16 mouse cellular contexts compared by ENCODE assay signal in the genomic region with DNA sequence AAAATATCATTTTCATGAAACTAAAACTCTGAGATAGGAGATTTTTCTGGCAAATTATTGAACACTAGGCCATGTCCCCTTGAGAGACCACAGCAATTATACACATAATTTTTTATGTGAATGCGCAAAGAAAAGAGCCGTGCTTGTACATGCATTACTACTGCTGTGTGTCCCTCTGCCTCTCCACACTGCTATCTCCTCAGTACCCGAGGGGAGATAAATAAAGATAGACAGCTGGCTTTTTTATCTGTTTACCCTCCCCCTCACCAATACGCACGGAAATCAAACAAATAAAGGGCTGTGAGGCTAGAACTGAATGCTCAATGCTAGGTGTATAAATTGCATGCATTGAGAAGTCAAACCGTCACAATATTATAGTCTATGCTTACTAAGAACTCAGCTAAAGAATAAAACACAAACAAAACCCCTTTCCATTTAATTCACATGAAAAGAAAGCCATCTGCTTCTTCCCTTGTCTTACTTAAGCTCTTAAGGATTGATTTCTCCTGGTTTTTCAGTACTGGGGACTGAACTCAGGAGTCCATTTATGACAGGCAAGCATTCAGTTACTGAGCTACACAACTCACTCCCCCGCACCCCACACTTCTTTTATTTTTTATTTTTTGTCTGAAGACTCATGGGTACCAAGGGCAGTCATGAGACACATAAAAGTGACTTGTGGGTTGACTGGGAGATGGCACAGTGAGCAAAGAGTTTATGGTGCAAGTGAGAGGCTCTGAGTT.
DNase-seq lines count a peak whose midpoint lies in the region; ATAC-seq lines count a peak whose summit lies in the region.
"Had no signal": no experiment of that assay in that cellular context is flagged by ENCODE, and none has a peak within 500 bp of the region (broad histone marks: within the 10 kb centered on the region; RNA-seq: fewer than 3 reads in every experiment).

No protein-coding gene starts in this region.

- no peak overlapping the region for H3K4me3 ChIP-seq in hindbrain, embryonic 14.5 days (replicated peaks; ENCODE audit: low read length)
- H3K4me3 ChIP-seq in hindbrain, embryonic 16.5 days (ENCODE audit: low read length): no peak overlapping the region
- H3K4me3 ChIP-seq in forebrain, embryonic 15.5 days: no peak overlapping the region
- no peak overlapping the region for H3K4me3 ChIP-seq in liver, embryonic 16.5 days (ENCODE audit: low read depth, low read length)
- H3K4me3 ChIP-seq in neural tube, embryonic 12.5 days: no peak overlapping the region
- H3K4me3 ChIP-seq: embryonic facial prominence, embryonic 15.5 days; limb, embryonic 12.5 days had no signal

- H3K36me3 ChIP-seq in hindbrain, embryonic 14.5 days (replicated peaks; ENCODE audit: control insufficient read depth, insufficient read depth): no peaks in the 10 kb centered on the region
- H3K36me3 ChIP-seq in hindbrain, embryonic 16.5 days (ENCODE audit: control insufficient read depth, insufficient read depth, low read length): no peaks in the 10 kb centered on the region
- no peaks in the 10 kb centered on the region; the same call in 1 of the 2 replicates for H3K36me3 ChIP-seq in forebrain, embryonic 15.5 days
- H3K36me3 ChIP-seq in liver, embryonic 16.5 days (ENCODE audit: control insufficient read depth, insufficient read depth): no peaks in the 10 kb centered on the region
- H3K36me3 ChIP-seq in neural tube, embryonic 12.5 days: no peaks in the 10 kb centered on the region
- H3K36me3 ChIP-seq: embryonic facial prominence, embryonic 15.5 days; limb, embryonic 12.5 days had no signal

- WGBS in hindbrain, embryonic 14.5 days: 41% methylated on average over 7 of the region's 7 CpGs
- WGBS in hindbrain, embryonic 16.5 days: 51% methylated on average over 7 of the region's 7 CpGs
- WGBS in forebrain, embryonic 15.5 days: 47% methylated on average over 7 of the region's 7 CpGs
- WGBS in liver, embryonic 16.5 days (ENCODE audit: insufficient replicate concordance): 33% methylated on average over 7 of the region's 7 CpGs
- WGBS in neural tube, embryonic 12.5 days: 39% methylated on average over 7 of the region's 7 CpGs

- H3K4me1 ChIP-seq in hindbrain, embryonic 14.5 days (replicated peaks; ENCODE audit: control insufficient read depth, insufficient read depth, low read length): peaks cover 9% of the 10 kb centered on the region; the same call in 1 of the 2 replicates
- no peaks in the 10 kb centered on the region for H3K4me1 ChIP-seq in hindbrain, embryonic 16.5 days (ENCODE audit: control insufficient read depth, insufficient read depth, low read depth, low read length)
- peaks cover 14% of the 10 kb centered on the region for H3K4me1 ChIP-seq in forebrain, embryonic 15.5 days
- H3K4me1 ChIP-seq in liver, embryonic 16.5 days (ENCODE audit: control insufficient read depth, low read depth, low read length): peaks cover 11% of the 10 kb centered on the region
- peaks cover 7% of the 10 kb centered on the region for H3K4me1 ChIP-seq in neural tube, embryonic 12.5 days
- H3K4me1 ChIP-seq: embryonic facial prominence, embryonic 15.5 days; limb, embryonic 12.5 days had no signal

- H3K9ac ChIP-seq in hindbrain, embryonic 14.5 days: no peak overlapping the region
- no peak overlapping the region for H3K9ac ChIP-seq in hindbrain, embryonic 16.5 days (ENCODE audit: low read depth, low read length)
- no peak overlapping the region for H3K9ac ChIP-seq in forebrain, embryonic 15.5 days (replicated peaks)
- H3K9ac ChIP-seq in liver, embryonic 16.5 days (ENCODE audit: low read depth, low read length): no peak overlapping the region
- no peak overlapping the region for H3K9ac ChIP-seq in neural tube, embryonic 12.5 days
- H3K9ac ChIP-seq: embryonic facial prominence, embryonic 15.5 days; limb, embryonic 12.5 days had no signal

- H3K27ac ChIP-seq in hindbrain, embryonic 14.5 days: peak overlapping the region; percentile 74
- H3K27ac ChIP-seq in hindbrain, embryonic 16.5 days (ENCODE audit: low read depth, low read length): no peak overlapping the region
- peak overlapping the region; percentile 45 for H3K27ac ChIP-seq in forebrain, embryonic 15.5 days (replicated peaks)
- peak overlapping the region; percentile 4; the same call in 1 of the 2 replicates for H3K27ac ChIP-seq in liver, embryonic 16.5 days (ENCODE audit: low read length)
- H3K27ac ChIP-seq in neural tube, embryonic 12.5 days: peak overlapping the region; percentile 32; the same call in 1 of the 2 replicates
- H3K27ac ChIP-seq: embryonic facial prominence, embryonic 15.5 days; limb, embryonic 12.5 days had no signal

- no peak for DNase-seq in hindbrain, embryonic 14.5 days (ENCODE audit: low spot score)
- no peak for DNase-seq in heart, postnatal 4 days
- DNase-seq in heart, adult 18-20 months: no peak
- no peak for DNase-seq in cerebellum, adult 9-11 months
- DNase-seq: adrenal gland, postnatal 36 days; cerebellum, adult 11 months; heart, adult 11 months; kidney, postnatal 10 days had no signal

- no peaks in the 10 kb centered on the region for H3K9me3 ChIP-seq in hindbrain, embryonic 14.5 days (ENCODE audit: control insufficient read depth, low read length)
- no peaks in the 10 kb centered on the region for H3K9me3 ChIP-seq in hindbrain, embryonic 16.5 days (ENCODE audit: control insufficient read depth, low read length)
- no peaks in the 10 kb centered on the region for H3K9me3 ChIP-seq in forebrain, embryonic 15.5 days
- H3K9me3 ChIP-seq in liver, embryonic 16.5 days (replicated peaks; ENCODE audit: control insufficient read depth, low read length): no peaks in the 10 kb centered on the region
- no peaks in the 10 kb centered on the region for H3K9me3 ChIP-seq in neural tube, embryonic 12.5 days
- H3K9me3 ChIP-seq: embryonic facial prominence, embryonic 15.5 days; limb, embryonic 12.5 days had no signal

- no peak overlapping the region for H3K4me2 ChIP-seq in hindbrain, embryonic 14.5 days (replicated peaks)
- no peak overlapping the region for H3K4me2 ChIP-seq in hindbrain, embryonic 16.5 days (ENCODE audit: low read length)
- no peak overlapping the region for H3K4me2 ChIP-seq in forebrain, embryonic 15.5 days (replicated peaks)
- H3K4me2 ChIP-seq in liver, embryonic 16.5 days (ENCODE audit: low read depth, low read length): peak overlapping the region; percentile 26
- no peak overlapping the region for H3K4me2 ChIP-seq in neural tube, embryonic 12.5 days (replicated peaks)
- H3K4me2 ChIP-seq: embryonic facial prominence, embryonic 15.5 days; limb, embryonic 12.5 days had no signal

- ATAC-seq in hindbrain, embryonic 14.5 days (ENCODE audit: low FRiP score): peak; percentile 57; the same call in 1 of the 2 replicates
- ATAC-seq in hindbrain, embryonic 16.5 days: no peak
- no peak for ATAC-seq in forebrain, embryonic 15.5 days (replicated peaks)
- peak; percentile 92 for ATAC-seq in liver, embryonic 16.5 days (ENCODE audit: low read depth)
- ATAC-seq in neural tube, embryonic 12.5 days (ENCODE audit: low FRiP score, low read depth): peak; percentile 76
- ATAC-seq: intestine, embryonic 16.5 days; lung, postnatal 0 days had no signal

- no peaks in the 10 kb centered on the region for H3K27me3 ChIP-seq in hindbrain, embryonic 14.5 days (ENCODE audit: control insufficient read depth, insufficient read depth, low read length)
- H3K27me3 ChIP-seq in hindbrain, embryonic 16.5 days (replicated peaks; ENCODE audit: control insufficient read depth, insufficient read depth, low read length): no peaks in the 10 kb centered on the region
- H3K27me3 ChIP-seq in forebrain, embryonic 15.5 days: no peaks in the 10 kb centered on the region
- H3K27me3 ChIP-seq in liver, embryonic 16.5 days (ENCODE audit: control insufficient read depth, insufficient read depth, low read depth, low read length): no peaks in the 10 kb centered on the region
- H3K27me3 ChIP-seq in neural tube, embryonic 12.5 days (replicated peaks): no peaks in the 10 kb centered on the region
- H3K27me3 ChIP-seq: embryonic facial prominence, embryonic 15.5 days; limb, embryonic 12.5 days had no signal

Comparison
In these comparisons a context has a peak if more than half of its experiments do, and no peak if none do; other contexts are left out.
1. ATAC-seq: peak in hindbrain, embryonic 14.5 days (single experiment), liver, embryonic 16.5 days (single experiment) and neural tube, embryonic 12.5 days (single experiment); none in hindbrain, embryonic 16.5 days (single experiment) and forebrain, embryonic 15.5 days (single experiment).